Mouse (Mus musculus): Measurements from ENCODE around the gene Sbno1.

Gene Sbno1

DNA sequence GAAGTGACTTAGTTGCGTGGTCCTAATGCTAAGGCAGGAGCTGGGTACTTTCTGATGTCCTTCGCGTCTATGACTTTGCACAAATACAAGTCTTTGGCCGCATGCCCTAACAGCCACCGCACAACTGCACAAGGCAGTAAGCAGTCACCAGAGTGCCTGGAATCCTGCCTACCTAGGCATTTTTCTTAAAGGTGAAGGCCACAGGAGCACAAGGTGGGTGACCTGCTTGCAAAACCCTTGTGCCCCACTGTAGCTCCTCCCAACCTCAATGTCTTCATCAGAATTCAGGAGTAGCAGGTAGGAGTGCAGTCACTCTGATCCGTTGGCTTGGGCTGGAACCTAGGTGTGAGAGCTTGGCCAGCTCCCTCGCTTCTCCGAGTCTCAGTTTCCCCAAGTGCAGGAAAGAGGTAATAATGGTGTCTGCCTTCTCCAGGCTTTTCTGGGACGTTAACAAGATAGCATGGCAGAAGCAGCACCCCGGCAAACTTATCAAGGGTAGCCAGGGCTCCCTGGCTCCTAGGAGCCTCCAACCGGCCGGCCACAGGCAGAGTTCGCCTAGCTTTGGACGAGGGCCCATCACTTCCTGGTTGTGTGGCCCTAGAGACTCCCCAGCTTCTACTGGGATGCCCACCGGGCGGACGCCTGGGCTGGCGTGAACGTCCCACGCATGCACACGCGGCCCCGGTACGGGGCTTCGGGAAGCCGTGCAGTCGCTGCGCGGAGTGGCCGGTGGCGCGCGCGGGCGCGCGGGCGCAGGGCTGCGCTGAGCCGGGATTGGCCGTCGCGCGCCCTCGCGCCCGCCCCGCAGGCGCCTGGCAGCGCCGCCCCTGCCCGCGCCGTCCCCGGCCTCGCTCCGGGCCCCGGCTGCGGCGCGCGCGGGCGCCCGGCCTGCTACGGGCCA, 19.1 kb upstream of the Sbno1 start:
- no peak for DNase-seq (ENCODE audit: low spot score in 2 of 2)

DNA sequence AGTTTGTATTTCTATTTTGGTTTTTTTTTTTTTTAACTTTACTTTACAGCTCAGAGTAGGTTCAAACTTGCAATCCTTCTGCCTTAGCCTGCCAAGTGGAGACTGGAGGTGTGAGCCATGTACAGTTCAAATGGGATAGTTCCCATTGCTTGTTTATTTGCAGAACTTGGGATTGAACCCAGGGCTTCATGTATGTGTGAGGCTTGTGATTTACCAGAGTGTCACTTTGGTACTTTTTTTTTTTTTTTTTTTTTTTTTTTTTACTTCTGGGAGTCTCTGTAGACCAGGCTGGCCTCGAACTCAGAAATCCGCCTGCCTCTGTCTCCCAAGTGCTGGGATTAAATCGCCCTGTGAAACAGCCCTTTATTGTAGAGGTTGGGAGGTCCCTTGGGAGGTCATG, 18.4 kb upstream of the Sbno1 start:
- DNase-seq (ENCODE audit: low spot score in 2 of 2), result no peak

DNA sequence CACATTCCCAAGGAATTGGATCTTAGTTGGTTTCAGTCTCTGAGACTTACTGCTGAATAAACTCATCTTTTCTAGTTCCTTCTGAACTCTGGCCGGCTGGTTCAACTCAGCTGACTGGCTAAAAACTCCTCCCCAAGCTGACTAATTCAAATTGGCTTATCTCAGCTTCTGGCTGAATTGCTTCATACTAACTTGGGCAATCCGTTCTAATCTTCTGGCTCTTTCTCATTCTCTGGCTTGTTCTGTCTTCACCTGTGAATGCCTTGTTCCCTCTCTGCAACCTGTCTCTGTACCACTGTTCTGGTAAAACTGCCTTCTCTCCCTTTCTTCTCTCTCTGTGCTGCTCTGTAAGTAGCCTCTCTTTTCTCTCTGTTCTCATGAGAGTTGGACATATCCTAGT, 16.8 kb upstream of the Sbno1 start:
- no peak for DNase-seq (ENCODE audit: low spot score in 2 of 2)

DNA sequence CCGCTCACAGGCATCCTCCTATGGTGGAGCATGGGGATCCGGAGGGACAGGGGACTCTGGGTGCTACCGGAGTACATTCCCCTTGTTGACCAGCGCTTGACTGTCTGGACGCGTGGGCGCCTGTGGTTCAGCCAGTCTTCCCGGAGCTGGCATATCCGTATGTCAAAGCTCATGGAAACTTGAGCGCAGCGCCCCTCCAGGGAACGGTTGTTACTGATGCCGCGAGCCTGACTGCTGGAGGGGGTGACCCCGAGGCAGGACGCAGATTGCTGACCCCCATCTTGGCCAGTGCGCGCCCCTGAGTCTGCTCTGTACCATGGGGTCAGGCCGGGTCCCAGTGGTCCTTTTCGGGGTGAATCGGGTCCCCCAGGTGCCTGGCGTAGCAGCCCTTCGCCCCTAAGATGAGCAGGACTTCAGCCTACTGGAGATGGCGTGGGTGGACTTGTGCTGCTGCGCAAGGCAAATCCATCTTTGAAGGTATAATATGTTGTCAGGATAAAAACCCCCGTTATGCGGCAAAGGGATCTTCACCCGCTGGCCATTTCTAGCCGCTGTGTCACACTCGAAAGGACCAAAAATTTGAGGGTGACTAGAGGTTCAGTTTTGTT, 14.4 kb upstream of the Sbno1 start:
- no peak for DNase-seq (ENCODE audit: low spot score in 2 of 2)

DNA sequence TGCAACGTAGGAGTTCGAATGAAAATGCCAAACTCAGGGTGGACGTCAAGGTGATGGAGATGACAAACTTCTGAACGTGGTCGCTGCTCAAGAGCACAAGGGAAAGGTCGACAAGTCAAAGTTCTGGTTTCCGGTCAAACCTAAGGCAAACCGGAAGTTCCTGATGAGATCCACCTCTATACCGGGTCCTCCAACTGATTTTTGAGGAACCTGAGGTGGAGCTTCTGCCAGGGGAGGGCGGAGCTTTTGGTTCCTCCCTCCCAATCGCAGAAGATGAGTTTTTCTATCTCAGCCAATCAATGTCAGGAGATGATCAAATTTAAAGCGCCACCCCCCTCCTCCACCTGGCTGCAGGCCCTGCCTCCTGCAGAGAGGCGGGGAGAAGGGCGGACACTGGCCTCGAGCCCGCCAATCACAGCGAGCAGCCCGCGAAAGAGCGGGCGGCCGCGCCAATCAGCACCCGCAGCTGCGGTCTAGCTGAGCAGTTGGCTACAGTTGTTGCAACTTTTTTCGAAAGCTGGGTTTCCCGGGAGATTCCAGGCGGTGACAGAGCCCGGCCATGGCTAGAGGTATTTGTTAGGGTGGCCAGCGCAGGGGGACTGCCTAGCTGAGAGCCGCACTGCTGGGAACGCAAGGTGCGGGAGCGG, 13.8 kb upstream of the Sbno1 start, which contains the start of gene Kmt5a:
Gene Kmt5a (plus strand): TSS at position 484 of the 647 bp plus-strand sequence.
- DNase-seq (ENCODE audit: low spot score in 2 of 2), result peak; percentile 90 to 96

DNA sequence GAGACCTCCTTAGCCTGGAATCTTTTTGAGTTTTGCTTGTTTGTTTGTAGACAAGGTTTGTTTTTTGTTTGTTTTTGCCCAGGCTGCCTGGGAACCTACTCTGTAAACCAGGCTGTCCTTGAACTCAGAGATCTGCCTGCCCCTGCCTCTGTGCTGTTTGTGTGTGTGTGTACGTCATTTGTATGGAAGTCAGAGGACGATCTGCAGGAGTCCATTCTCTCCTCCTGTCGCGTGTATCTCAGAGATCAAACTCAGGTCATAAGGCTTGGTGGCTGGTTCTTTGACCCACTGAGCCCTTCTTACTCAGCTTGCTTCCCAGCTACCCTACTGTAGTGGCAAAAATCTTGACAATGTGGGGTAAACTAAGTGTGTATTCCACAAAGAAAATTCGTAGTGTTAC, 12.9 kb upstream of the Sbno1 start:
- no peak for DNase-seq (ENCODE audit: low spot score in 2 of 2)

DNA sequence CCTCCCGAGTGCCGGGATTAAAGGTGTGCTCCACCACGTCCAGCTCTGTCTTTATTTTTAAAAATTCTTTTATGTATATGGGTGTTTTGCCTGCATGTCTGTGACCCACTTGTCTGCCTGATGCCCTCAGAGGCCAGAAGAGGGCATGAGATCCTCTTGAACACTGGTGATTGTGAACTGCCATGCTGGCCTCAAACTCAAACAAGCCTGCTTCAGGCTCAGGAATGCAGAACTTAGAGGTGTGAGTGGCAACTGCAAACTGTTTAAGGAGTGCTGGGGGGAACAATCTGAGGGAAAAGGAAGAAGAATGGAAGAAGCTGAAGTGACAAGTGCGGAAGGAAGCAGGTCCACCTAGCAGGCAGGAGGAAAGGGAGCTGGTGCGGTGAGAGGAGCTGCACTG, 12.4 kb upstream of the Sbno1 start:
- no peak for DNase-seq (ENCODE audit: low spot score in 2 of 2)

DNA sequence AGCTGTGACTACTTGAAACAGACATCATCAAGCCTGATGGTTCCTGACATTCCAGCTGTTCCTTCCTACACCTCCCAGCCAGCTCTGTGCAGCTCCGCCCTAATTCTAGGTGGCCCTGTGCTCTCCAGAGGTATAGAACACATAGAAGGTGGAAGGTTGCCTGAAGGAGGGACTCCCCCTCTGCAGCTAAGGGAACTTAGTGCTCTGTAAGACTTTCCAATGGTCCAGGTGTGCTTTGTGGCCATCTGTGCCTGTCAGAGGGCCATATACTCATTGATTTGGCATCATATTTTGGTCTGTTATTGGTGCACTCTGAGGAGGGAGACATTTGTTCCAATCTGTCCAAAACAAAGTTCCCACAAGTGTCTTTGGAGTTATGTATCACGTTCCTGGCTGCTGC, 7.2 kb upstream of the Sbno1 start:
- DNase-seq (ENCODE audit: low spot score in 2 of 2), result no peak

DNA sequence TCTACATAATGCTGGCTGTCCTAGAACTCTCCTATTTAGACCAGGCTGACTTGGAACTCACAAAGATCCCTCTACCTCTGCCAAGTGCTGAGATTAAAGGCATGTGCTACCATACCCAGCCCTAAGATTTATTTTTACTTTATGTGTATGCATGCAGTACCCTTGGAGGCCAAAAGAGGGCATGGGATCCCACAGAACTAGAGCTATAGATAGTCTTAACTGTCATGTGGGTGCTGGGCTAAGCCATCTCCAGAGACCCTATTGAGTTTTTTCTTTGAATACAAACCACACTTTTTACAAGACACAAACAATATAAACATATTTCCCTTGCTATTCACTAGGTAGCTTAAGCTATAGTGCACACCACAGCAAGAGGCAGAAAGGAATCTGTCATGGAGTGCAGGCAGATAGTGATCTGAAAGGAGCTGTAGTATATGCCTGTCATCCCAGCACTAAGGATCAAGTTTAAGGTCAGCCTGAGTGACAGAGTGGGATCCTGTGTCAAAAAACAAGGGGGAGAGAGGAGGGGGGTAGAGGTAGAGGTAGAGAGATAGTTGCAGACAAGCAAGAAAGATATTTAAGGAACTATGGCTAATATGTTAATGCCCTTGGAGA, 6.7 kb upstream of the Sbno1 start:
- peak in 1 of 2 experiments; percentile 89 for DNase-seq (ENCODE audit: low spot score in 2 of 2)

DNA sequence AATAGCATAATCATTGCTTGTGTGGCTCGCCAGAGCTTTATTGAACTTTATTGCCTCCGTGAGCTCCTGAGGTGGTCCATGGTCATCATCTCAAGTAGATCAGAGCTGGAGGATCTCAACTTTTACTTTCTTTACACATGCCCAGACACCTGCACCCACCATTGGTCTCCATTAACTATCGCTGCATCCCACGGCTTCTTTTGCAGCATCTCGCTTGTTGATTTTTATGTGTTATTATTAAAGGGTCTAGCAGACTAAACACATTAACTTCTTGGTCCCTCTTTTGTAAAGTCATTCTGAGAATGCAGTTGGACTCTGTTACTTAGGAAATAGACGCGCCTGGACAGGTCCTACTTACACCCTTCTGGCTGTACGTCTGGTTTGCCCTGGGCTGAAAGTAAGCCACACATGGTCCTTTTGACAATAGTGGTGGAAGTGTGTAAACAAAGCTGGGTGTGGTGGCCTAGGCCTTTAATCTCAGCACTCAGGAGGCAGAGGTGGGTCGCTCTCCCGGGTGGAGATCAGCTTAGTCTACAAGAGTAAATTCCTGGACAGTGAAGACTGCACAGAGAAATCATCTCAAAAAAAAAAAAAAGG, 772 bp upstream of the Sbno1 start:
- DNase-seq (ENCODE audit: low spot score in 2 of 2), result no peak

DNA sequence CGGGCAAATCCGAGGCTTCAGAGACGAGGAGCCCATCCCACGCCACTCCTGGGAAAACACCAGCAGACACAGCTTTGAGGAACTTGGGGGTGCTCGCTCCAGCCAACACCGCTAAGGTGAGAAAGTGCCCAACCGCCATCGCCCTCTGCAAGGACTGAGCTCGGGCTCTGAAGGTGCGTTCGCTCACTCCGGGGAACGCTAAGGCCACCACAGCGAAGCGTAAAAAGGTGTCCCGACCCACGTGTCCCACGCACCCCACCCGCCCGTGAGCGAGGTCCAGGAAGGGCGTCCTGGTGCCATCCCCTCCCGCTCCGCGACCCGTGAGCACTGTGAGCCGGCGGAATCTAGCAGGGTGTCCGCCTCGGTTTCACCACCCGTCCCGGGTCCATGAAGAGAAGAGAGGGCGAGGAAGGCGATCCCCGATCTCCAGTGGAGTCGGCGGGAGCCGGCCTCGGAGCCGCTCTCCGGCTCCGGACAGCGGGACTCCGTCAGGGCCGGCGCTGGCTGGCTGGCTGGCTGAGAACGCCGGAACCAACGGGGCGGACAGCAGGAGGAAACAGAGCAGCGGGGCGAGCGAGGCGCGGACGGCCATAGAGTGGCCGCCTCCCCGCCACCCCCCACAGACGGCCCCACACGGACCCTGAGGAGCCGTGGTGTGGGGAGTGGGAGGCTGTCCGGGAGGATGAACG, 934 bp downstream of the Sbno1 start:
- peak in 1 of 2 experiments; percentile 29 for DNase-seq (ENCODE audit: low spot score in 2 of 2)

DNA sequence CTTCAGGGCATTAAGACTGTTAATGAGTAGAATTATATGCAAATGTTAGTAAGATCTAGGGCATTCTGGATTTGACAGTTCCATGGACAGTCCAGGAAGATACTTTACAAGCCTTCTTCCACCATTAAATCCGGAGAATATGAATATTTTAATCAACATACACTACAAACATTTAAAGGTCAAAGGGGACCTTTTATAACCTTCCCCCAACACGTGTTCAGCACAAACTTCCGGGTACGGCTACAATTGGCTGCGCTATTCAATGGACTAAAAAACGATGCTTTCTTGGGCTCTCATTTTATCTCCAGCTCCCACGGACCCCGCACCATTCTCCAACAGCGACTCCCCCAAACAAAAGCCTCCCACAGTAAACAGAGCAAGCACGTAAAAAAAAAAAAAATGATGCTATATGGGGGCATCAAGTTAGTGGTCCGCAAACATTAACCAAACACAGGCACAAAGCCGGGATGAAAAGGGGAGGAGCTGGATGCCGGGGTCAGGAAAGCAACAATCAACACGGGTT, 1.5 kb downstream of the Sbno1 start:
- no peak for DNase-seq (ENCODE audit: low spot score in 2 of 2)

DNA sequence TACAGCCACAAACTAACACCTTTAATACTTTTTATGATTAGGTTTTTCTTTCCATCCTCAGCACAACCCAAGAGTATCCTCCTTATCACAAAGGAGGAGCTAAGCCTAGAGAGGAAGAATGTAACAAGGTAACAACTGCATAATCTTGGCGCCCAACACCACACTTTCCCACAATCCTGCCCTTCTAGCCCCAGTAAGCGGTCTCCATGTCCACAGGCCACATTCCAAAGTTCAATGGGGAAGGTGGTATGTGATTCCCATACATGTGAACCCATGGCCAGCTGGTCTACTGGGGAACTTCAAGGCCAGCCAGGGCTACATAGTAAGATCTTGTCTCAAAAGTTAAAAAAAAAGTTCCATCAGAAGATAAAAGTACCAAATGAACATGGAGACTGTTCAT, 4.0 kb downstream of the Sbno1 start:
- no peak for DNase-seq (ENCODE audit: low spot score in 2 of 2)

DNA sequence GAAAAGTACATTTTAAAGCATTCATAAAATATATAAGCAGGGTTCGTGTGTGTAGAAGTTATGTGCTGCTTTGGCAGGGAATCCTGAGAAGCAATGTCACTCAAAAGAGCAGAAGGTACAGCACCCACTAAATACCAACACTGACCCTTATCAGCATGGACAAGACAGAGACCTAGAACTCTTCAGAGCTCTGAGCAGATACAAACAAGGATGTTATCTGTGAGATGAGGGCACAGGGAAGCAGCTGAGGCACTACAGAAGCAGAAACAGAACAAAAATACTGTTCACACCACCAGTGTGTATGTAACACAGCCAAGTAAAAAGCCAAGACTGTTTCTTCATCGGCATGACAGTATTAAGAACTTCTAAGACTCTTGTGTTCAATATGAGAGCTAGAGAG, 6.9 kb downstream of the Sbno1 start:
- no peak for DNase-seq (ENCODE audit: low spot score in 2 of 2)

DNA sequence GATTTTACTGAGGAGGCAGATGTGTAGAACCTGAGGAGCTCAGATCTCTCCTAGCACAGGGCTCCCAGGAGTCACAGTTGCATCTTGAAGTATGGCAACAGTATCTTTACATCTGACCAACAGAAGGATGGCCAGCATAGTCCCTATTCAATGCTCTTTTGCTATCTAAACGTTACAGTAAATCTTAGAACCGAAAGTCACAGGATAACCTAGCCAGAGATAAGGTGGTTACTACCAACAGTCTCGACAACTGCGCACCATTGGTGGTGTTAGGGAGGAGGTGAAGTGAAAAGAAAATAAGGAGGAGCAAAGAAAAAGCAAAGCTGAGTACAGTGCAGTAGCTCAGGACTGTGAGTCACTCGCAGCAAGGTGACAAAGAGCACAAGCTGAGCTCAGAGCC, 13.6 kb downstream of the Sbno1 start:
- DNase-seq (ENCODE audit: low spot score in 2 of 2), result no peak

DNA sequence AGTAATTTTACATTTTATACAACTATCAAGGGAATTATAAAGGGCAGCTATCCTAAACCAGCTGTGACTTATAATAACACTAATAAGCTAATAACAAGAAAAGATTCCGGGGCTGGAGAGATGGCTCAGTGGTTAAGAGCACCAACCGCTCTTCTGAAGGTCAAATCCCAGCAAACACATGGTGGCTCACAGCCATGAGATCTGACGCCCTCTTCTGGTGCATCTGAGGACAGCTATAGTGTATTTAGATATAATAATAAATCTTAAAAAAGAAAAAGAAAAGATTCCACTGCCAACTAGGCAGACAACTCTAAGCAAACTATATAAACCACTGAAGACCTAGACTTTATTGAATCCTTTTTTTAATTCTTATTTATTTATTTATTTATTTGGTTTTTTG, 15.0 kb downstream of the Sbno1 start:
- no peak for DNase-seq (ENCODE audit: low spot score in 2 of 2)

DNA sequence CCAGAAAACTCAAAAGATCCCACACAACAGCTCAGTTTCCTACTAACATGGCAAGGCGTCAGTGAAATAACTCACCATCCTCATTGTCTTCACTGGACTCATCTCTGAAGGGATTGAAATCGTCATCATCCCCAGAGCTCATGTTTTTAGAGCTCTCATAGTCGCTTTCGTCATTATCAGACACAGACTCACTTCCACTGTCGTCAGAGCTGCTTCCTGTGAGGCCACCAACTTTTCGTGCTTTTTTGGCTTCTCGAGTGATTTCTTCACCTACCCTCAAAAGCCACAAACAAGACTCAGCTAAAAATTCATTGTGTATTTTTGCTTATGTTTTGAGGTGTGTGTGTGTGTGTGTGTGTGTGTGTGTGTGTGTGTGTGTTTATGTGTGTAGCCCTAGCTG, 32.1 kb downstream of the Sbno1 start:
- DNase-seq (ENCODE audit: low spot score in 2 of 2), result no peak

DNA sequence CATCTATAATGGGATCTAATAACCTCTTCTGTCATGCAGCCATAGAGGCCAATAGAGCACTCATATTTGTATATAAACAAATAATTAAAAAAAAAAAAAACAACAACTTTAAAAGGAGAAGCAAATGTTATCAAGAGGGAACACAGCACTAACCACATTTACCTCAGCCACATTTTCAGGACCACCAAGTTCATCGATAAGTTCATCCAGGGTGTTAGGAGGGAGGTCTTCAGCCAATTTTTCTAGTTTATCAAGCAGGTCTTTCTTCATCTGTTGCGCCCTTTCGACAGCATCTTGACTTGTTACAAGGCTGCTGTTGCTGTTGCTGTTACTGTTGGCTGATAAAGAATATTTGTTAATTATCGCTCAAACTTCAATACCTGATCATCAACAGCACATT, 33.4 kb downstream of the Sbno1 start:
- DNase-seq (ENCODE audit: low spot score in 2 of 2), result no peak

DNA sequence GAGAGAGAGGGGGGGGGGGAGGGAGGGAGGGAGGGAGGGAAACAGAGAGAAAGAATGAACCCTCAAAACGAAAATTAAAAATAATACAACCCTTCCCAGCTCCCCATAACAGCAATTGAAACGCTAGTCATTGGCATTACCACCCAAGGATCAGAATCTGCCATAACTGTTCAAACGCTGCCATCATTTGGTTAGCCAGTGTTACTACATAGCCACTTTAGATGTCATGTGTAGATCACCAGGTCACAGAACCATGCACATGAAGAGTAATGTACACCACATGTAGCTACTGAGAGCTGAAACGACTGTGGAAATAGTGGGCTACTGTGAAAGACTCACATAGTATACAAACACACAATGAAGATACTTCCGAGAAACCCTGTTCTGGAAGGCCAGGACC, 37.9 kb downstream of the Sbno1 start:
- DNase-seq (ENCODE audit: low spot score in 2 of 2), result no peak

DNA sequence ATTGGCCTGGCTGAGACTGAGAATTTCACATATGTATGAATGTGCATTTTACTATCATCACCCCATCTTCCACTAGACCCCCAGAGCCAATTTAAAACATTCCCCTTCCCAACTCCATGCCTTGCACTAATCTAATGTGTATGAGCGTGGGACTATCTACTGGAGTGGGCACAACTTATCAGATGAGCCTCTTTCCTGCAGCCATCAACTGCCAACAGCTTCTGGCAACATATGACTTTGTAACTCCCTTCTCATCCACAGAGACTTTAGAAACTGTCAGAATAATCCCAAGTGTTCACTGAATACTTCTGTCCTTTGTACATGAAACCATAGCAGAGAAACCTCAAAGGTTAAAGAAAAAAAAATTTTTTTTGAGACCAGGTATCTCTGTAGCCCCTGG, 45.7 kb downstream of the Sbno1 start:
- DNase-seq (ENCODE audit: low spot score in 2 of 2), result no peak

DNA sequence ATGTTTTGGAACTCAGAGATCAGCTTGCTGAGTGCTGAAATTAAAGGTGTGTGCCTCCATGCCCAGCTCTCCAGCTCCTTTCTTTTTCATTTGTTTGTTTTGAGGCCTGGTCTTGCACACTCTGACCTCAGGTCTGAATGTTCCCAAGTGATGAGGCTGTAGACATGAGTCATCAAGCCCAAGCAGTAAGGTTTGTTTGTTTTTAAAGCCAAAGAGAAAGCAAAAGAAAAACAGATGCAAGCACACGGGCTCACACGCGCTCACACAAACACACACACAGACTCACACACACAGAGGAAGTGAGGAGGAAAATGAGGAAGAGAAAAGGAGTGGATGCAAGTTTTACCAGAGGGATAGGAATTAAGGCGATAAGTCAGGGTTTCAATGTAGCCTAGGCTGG, 48.7 kb downstream of the Sbno1 start:
- no peak for DNase-seq (ENCODE audit: low spot score in 2 of 2)

Measured in left cerebral cortex, adult 9 months (tissue).